Mouse (Mus musculus): ENCODE measurements around the gene Tmem190.
"Not testable (repeated sequence)": the region's sequence is repeated elsewhere in the genome, so short reads cannot be mapped to it uniquely, and the experiment has no call there.

The Tmem190 gene

GRCm38 (mm10) chr7:4813105-4813791, 30.5 kb downstream of the Tmem190 start:
- no peak for DNase-seq (ENCODE audit: low spot score)

GRCm38 (mm10) chr7:4816559-4816958, 33.8 kb downstream of the Tmem190 start:
- DNase-seq (ENCODE audit: low spot score): no peak

- not testable (repeated sequence) for DNase-seq (ENCODE audit: low spot score)
Measured at GRCm38 (mm10) chr7:4820925-4821324, 38.2 kb downstream of the Tmem190 start.

DNA sequence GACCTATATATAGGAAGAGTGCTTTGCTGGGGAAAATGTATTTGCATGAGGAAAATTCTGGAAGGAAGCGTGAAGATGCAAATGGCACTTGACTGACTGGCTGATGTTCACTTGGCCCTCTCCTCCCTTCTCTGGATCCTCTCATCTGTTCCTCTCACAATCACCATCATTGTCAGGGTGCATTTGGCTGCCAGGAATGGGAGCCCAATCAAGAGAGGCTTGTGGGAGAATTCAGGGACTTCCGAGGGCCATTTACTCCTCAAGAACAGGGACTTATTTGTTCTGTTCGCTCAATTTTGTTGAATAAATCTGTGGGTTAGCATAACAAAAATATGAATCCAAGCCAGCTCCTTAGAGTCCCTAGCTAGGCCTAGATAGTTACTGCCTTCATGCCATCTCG, 39.0 kb downstream of the Tmem190 start:
- no peak for DNase-seq (ENCODE audit: low spot score)

- no peak for DNase-seq (ENCODE audit: low spot score)
Measured at GRCm38 (mm10) chr7:4822162-4822907, 39.6 kb downstream of the Tmem190 start.

GRCm38 (mm10) chr7:4825365-4825764, 42.6 kb downstream of the Tmem190 start:
- no peak for DNase-seq (ENCODE audit: low spot score)

DNA sequence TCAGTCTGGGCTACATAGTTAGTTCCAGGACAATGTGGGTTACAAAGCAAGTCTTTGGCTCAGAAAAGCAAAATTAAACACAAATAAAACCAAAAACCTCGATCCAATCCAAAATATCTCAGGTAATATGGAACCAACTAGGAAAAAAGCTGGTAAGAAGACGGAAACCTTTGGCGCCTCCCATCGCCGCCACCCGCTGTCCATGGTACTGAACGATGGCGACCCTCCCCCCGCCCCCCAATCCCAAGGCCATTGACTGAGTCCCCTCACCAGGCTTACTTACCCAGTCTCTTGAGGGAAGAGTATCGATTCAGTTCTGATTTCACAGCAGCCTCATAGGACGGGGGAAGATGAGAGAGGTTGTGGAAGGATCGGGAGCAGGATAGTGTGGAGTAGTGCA, 47.7 kb downstream of the Tmem190 start:
- no peak for DNase-seq (ENCODE audit: low spot score)
